Mouse (Mus musculus) gastrocnemius, postnatal 14 days (tissue): Measurements from ENCODE around the gene Dhrs4. TPM values are rescaled to one million over a fixed set of nuclear protein-coding genes. Genes with fewer than 3 reads are reported as not detected.

Experiments
- DNase-seq: peaks from one replicate; pipeline ENCODE4 v3.0.0; 2021; ENCODE audit warnings: mixed read lengths
- intact Hi-C: fragments of 180-260 bp; cut with DNase I; formaldehyde crosslinking; loops from one replicate; pipeline ENCODE4 v1.15.1; 2025; ENCODE audit warnings: low total_unique reads
- long read RNA-seq, 2 experiments: library from polyadenylated mRNA; stranded (forward); transcript quantifications; one replicate each; pipeline ENCODE4 v2.0.0; 2021
- total RNA-seq, 2 experiments: library from RNA; stranded (reverse); gene quantifications; 2 replicates each; pipeline ENCODE4 v1.2.3; 2021

Gene Dhrs4
- 10 to 100 TPM; 30.5 to 40.5 TPM for total RNA-seq
- long read RNA-seq, experiment 1, transcript Dhrs4-201 (8 exons, 1,392 nt): major isoform, 15 of 17 reads
- long read RNA-seq, experiment 1, partial matches to known transcripts: 1 of 17 reads
- long read RNA-seq, experiment 1, other reads (novel, unspliced or antisense): 1 of 17 reads
- long read RNA-seq, experiment 2, transcript Dhrs4-201 (8 exons, 1,392 nt): major isoform, 16 of 25 reads
- long read RNA-seq, experiment 2, partial matches to known transcripts: 6 of 25 reads
- long read RNA-seq, experiment 2, other reads (novel, unspliced or antisense): 2 of 25 reads

DNA sequence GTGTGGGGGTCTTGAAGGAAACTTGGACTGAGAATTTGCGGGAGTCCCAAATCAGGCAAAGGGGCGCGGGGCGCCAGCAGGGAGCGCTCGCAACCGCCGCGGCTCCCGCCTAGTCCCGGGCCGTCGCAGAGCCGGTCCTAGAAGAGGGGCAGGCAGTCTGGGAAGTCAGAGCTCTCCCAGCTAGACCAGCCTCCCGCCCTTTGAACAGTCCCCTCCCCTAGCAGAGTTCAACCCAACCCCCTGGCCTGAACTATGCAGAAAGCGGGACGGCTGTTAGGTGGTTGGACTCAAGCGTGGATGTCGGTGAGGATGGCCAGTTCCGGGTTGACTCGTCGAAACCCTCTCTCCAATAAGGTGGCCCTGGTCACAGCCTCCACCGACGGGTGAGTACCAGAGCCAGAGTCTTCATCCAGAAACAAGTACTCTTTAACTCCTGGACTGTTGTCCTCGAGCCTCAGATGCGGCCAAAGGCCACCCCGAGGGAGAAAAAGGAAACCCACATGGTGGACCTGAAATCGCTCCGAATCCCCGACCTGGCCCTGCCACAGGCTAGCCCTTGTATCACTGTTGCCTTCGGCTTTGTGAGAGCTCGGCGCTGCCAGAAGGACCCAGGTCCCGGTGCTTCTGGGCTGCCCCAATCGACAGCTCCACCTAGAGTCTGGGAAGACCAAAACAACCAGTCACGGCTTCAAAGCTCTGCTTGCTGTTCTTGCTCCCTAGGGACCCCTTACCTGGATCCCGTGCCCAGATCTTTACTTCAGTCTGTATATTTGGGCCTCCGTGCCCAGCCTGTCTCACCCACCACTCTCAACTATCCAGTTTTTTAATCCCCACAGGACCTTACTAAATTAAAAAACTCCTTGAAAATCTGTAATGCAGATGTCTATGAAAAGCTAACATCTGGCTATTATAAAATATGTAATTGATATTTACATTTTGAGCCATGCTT lies at the start of gene Dhrs4:
TSS of gene Dhrs4 (plus strand) at position 108 of the 949 bp plus-strand sequence.
- peak; percentile 77 for DNase-seq
- intact Hi-C loops: no loop called here

DNA sequence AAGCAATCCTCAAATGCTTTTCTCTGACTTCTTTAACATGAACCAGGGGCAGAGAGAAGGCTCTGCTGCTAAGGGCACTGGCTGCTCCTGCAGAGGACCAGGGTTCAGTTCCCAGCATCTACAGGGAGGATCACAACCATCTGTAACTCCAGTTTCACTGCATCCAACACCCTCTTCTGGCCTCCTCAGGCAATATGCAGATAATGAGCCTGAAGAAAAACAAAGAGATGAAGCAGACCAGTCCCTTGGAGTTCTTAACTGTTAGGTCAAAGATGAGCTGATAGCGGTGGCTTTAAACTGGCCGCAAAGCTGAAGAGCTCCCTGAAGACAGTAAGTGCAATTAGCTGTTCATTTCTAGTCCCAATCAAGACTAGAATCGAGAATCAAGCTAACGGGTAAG lies 48.3 kb upstream of the Dhrs4 start:
- DNase-seq: no peak
- intact Hi-C loops: loop anchor here (10.0 kb wide), 1 partner anchor 305 kb away; no protein-coding TSS in a partner anchor

DNA sequence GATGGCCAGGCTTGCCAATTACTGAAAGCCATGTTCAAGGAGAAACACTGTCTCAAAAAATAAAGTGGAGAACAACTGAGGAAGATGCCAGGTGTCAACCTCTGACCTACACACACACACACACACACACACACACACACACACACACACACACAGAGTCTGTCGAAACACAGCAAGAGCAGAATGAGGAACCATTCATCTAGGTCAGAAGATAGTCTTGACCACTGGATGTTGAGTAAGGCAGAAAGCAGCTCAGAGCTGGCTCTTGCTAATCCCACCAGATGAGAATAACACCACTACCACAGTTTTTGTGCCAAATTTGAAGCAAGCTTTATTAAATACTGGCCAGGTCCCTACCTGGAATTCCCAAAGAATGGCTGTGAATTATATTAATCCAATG lies 45.5 kb upstream of the Dhrs4 start:
- DNase-seq: no peak
- intact Hi-C loops: loop anchor here (10.0 kb wide), 1 partner anchor 308 kb away; no protein-coding TSS in a partner anchor

DNA sequence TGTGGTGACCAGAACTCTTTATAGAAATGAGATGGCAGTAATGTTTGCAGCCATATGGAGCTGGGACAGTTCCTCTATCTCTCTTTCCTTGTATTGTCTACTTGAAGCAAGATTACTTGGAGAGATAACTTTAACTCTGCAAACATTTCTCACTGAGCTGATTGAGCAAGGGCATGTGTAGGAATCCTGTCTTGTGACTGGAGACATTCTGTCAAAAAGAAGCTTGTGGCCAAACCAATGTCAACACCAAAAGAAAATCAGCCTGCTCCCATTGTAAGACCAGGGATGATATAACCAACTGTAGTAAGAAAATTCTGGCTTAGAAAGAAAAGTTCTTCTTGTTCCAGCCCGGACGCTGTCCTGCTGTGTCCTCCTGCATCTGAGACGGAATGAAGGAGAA lies 43.7 kb upstream of the Dhrs4 start:
- intact Hi-C loops: loop anchor here (5.0 to 10.0 kb wide), 2 partner anchors 163 to 310 kb away; no protein-coding TSS in a partner anchor
- DNase-seq: no peak

DNA sequence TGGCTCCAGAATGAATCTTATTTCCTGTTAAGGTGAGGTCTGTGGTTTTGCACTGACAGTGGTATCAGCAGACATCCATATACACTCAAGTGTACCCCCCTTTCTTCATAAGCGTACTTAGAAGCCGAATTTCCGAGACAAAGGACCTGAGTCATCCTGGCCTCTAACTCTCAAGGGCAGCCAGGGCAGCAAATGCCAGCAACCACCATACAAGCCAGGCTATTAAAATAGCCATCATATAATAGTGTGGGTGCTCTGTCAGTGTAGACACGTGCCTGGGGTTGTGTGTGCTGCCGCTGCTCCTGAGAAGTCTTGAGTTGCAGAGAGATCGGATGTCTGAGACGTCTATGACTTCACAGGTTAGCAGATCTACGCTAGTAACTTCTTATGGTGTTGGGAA lies 41.4 kb upstream of the Dhrs4 start:
- intact Hi-C loops: loop anchor here (5.0 to 10.0 kb wide), 2 partner anchors 165 to 312 kb away; no protein-coding TSS in a partner anchor
- DNase-seq: no peak

DNA sequence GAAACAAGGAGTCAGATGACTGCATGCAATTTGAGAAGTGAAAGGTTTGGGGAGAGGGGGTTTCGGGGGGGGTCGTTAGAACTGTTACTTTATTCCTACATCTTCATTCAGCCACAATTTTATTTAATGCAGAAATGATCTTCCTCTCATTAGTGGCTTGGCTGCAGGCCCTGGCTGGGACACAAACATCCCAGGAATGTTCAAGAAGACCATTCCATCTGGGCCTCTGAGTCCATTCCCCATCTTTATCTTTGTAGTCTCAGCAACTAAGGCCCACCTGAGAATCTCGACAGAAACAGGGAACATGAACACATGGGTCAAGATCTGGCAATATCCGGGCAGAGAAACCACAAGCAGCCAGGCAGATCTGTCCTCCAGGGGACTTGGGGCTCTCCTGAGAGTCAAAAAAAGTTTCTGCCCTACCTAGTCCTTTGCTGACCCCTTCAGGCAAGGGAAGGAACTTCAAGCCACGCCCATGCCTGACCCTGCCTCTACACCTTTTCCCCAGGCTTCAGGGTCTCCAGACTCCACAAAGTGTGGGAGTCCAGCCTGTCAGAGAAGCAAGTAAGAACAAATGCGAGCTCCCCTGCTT lies 40.3 kb upstream of the Dhrs4 start:
- peak; percentile 53 for DNase-seq
- intact Hi-C loops: loop anchor here (5.0 to 10.0 kb wide), 2 partner anchors 166 to 313 kb away; no protein-coding TSS in a partner anchor

DNA sequence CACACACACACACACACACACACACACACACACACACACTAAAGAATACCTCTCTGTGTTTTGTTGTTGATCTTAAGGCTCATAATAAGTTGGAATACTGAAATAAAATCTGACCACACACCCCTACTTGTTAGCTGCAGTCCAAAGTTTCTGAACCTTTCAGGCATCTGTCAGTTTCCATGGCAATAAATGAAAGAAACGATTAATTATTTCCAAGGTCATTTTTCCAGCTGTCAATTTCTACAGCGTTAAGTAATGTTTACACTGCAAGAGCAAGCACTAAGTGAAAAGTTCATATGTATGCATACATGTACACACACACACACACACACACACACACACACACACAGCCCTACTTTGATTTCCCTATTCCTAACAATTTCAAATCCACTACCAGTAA lies 20.9 kb upstream of the Dhrs4 start:
- intact Hi-C loops: no loop called here
- no peak for DNase-seq

DNA sequence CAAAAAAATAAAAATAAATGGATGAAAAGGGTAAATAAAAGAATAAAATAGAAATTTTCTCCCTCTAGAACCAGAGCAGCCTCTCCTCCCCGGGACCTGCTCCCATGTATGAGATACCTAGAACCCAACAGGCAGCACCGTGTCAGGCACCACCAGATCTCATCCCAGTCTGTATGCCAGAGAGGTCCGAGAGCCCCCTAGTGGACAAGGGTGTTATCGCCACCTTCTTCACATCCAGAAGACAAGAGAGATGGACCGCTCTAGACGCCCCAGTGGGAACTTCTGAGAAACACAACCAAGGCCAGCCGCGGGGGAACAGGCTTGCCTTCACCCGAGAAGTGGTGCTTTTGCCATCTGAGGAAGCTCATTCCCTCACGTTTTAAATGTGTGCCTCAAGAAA lies 20.3 kb upstream of the Dhrs4 start:
- DNase-seq: peak; percentile 33
- intact Hi-C loops: no loop called here

DNA sequence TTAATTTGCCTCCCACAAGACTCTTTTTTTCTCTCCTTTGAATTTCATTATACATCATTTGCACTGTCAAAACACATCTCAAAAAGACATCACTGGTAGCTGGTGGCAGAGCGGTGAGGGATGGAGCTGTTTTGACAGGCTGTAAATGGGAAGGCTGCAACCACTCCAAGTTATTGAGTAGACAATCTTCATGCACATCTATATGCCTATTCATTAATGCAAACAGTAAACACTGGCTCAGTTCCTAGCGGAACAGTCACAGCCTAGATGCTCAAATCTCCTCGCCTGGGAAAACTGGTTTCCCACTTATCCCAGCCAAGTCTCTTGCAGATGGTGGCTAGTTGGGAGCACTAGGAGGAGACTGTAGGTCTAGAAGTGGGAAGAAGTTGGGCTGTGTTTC lies 19.8 kb upstream of the Dhrs4 start:
- no peak for DNase-seq
- intact Hi-C loops: no loop called here

DNA sequence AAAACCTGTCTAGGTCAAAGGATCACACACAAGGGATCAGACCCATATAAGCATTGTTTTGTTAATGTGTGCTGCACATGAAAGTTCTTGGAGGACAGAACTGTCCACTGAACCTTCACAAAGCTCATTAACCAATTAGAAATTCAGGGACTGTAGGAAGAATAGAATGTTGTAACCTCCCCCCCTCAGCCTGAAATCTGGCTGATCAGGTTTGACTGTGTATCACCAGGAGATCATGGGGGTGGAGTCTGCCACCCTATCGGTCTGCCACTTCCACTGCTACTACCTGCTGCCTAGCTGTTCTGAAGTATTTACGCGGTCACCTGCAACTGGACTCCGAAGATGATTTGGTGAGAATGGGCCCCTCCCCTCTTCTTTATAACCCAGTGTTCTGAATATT lies 18.8 kb upstream of the Dhrs4 start:
- no peak for DNase-seq
- intact Hi-C loops: no loop called here

DNA sequence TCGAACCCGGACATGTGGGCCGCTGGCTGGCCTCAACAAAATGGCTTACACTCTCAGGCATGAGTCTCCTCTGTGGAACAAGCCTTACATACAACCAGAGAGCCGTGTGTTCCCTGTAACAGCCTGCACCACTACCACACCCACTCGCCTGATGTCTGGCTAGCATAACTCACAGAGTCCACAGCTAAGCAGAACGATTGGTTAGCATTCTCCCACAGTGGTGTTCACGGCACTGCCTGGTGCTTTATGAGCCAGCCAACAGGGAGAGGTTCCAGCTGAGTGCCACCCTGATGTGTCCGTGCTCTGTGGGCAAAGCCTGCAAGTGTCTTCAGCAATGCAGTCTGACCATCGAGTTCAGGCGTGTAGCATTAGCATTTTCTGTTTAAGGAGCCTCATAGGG lies 18.3 kb upstream of the Dhrs4 start:
- intact Hi-C loops: no loop called here
- DNase-seq: no peak

DNA sequence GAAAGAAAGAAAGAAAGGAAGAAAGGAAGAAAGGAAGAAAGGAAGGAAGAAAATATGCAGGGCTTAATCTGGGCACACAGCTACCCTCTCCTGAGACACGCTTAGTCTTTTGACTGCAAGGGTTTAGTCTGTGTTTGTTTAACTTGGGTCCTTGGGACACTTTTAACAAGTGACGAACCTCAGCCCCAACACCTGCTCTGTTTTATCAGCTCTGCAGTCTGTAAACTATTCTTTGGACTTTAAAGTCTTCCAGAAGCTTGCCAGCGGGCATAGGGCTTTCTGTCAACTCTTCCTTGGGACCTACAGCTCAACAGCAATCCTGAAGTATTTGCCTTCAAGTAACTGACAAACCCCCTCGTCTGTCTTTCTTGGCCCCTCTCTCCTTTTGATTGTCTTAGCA lies 16.8 kb upstream of the Dhrs4 start:
- intact Hi-C loops: no loop called here
- no peak for DNase-seq

DNA sequence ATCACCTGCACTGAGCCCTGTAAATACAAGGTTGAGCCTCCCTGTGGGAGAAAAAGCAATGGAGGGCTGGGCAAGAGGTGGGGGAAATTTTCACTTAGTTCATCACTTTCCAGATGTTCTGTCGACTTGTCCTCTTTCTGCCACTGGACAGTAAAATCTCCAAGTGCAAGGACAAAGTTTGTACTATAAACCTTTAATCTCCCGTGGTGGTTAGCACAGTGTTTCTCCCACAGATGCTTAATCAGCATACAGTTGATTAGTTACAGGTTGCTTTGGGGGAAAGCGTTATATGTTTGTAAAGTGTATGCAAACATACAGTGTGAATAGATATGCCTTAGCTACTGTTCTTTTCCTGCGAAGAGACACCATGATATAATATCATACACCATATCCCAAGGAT lies 12.1 kb upstream of the Dhrs4 start:
- DNase-seq: no peak
- intact Hi-C loops: no loop called here

DNA sequence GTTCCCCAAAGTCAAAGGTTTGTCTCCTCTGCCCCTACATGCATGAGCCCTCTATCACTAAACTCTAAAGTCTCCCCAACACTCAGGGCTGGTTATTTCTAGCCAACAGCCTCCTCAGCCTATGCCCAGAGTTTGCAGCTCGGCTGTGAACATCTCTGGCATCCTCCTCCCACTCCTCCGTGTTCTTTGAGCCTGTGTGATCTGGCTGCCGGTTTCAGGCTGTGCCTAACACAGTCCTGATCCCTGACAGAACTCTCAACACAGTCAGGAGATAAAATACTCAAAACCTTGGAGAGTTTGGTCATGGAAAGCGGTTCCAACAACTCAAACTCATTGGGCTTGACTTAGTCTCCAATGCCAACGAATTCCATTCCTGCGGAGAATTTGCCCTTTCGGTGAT lies 11.4 kb upstream of the Dhrs4 start:
- no peak for DNase-seq
- intact Hi-C loops: no loop called here

DNA sequence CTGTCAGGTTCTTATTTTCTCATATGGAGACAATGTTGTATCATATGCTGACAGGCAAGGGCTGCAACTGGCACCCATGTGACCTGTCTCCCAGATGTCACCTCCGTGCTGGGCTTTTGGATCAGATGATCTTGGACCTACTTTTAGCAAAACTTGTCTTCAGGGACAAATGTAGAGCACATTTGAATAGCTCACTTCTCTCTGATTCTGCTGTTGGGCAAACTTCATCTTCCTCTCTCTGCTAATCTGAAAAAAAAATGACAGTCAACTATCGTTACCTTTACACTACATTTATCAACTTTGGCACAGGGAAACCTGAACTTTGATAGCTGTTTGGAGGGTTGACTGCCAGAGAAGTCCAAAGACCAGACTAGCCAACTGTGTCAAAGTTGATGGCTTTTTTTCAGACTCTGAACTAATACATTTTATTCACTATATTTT lies 10.2 kb upstream of the Dhrs4 start:
- no peak for DNase-seq
- intact Hi-C loops: no loop called here

DNA sequence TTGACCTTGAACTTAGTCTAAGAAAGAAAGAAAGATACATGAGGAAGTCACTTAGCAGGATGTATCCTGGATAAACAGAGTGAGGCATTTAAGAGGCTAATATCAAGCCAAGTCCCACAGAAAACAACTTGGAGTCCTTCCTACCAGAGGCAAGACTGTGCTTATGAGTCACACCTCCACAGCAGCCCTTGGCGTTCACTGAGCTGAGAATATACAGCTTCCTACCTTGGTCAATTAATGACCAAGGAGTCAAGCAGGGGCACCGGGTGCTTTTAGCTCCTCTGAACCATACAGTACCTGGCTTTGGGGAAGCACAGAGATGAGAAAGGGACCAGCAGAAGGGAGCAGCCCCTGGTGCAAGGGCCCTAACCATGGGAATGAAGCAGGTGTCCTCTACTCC lies 9.5 kb upstream of the Dhrs4 start:
- no peak for DNase-seq
- intact Hi-C loops: no loop called here

DNA sequence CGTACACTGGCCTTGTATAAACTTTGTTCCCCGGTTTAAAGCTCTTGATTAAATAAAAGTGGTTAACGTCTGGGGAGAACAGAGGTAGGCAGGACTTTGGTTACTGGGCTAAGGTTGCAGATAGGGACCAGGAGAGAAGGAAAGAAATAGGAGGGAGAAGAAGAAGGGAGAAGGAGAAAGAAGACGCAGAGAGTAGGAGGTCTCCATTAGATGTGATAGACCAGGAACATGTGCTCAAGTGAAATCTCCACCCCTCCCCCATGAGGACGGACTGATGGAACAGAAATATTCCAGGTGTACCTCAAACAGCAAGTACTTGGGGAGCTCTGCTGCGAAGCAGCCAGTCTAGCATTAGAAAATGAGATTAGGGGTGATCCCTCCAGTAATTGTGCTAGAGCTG lies 8.7 kb upstream of the Dhrs4 start:
- DNase-seq: no peak
- intact Hi-C loops: no loop called here

DNA sequence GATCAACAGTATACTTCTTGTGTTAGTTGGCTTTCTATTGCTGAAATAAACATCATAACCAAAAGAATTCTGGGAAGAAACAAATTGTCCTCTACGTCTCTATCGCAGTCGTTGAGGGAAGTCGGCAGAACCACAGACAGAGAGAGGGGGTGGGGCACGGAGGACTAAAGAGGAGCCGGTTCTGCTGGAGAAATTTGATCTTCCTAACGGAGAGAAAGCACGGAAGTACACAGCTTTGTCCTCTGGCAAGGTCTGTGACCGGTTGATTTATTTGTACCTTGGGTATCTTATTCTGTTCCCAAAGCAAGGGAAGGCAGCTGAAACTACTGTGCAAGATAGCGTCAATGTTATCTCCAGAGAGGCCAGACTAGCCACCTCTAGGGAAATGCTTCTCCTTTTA lies 7.8 kb upstream of the Dhrs4 start:
- DNase-seq: no peak

DNA sequence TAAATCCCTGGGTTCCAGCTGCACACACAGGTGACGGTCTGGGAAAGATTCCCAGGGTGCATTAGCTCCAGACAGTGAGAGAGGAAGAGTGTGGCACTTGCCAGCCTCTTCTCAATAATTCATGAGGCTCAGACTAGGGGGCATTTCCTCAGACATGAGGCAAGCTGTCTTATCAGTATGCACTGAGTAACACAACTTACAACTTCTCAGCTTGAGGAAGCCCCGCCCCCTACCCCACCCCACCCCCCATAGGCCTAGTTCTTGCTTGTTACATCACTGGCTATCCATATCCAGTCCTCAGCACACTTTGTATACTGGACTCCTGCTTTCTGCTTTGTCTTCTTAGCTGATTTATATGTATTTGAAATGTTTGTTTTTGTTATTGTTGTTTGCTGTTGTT lies 2.9 kb upstream of the Dhrs4 start:
- intact Hi-C loops: no loop called here
- DNase-seq: no peak

More for the DNA sequence above, 7.8 kb upstream of the Dhrs4 start:
- intact Hi-C loops: no loop called here

DNA sequence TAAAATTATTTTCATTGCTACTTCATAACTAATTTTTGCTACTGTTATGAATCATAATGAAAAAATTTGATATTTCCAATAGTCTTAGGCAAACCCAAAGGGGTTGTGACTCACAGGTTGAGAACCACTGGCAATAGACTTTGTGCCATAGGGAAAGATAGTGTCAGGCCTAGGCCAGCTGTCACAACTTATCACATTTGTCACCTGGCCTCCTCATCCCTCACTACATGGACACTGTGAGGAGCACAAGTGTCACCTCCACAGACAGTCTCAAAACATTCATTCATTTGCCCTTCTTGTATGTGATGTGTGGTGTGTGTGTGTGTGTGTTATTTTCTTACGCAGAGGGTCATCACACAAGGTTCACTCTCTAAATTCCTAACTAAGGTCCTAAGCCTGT lies 1.1 kb upstream of the Dhrs4 start:
- intact Hi-C loops: no loop called here
- no peak for DNase-seq
